Mouse (Mus musculus) testis, adult 2 months (tissue): ENCODE results near the gene Prkrip1. TPM values are rescaled to one million over a fixed set of nuclear protein-coding genes. Genes with fewer than 3 reads are reported as not detected.

Source experiments
- H3K27ac ChIP-seq: fragments of 200-500 bp; 2 replicates; pipeline ENCODE4 v1.5.1; 2012; ENCODE audit warnings: low read depth, low read length; ENCODE audit not compliant: control insufficient read depth, insufficient read depth
- H3K27me3 ChIP-seq: fragments of 200-500 bp; 2 replicates; pipeline ENCODE4 v1.6.1; 2012; ENCODE audit warnings: mild to moderate bottlenecking, low read length, moderate library complexity; ENCODE audit not compliant: control insufficient read depth, insufficient read depth
- H3K36me3 ChIP-seq: fragments of 200-500 bp; 2 replicates; pipeline ENCODE4 v1.6.1; 2012; ENCODE audit warnings: mild to moderate bottlenecking, low read length; ENCODE audit not compliant: control insufficient read depth, insufficient read depth
- H3K4me1 ChIP-seq: fragments of 200-500 bp; 2 replicates; pipeline ENCODE4 v1.6.1; 2012; ENCODE audit warnings: low read length; ENCODE audit not compliant: control insufficient read depth, insufficient read depth
- H3K4me3 ChIP-seq: fragments of 200-500 bp; 2 replicates; pipeline ENCODE4 v1.5.1; 2012; ENCODE audit warnings: low read depth, mild to moderate bottlenecking, low read length, moderate library complexity, mixed read lengths; ENCODE audit not compliant: control insufficient read depth
- CTCF ChIP-seq: fragments of 200-500 bp; IDR thresholded peaks from 2 replicates; pipeline ENCODE4 v1.5.1; 2012; ENCODE audit warnings: low read depth, mild to moderate bottlenecking, inconsistent platforms, low read length, moderate library complexity; ENCODE audit not compliant: control insufficient read depth, insufficient read depth, insufficient replicate concordance
- POLR2A ChIP-seq: fragments of 200-500 bp; IDR thresholded peaks from 2 replicates; pipeline ENCODE4 v1.6.1; 2012; ENCODE audit warnings: low read depth, mild to moderate bottlenecking, inconsistent platforms, low read length, moderate library complexity; ENCODE audit not compliant: control insufficient read depth
- polyA plus RNA-seq: library from polyadenylated mRNA; depleted of rRNA; stranded (reverse); fragments of >200 nt; gene quantifications from 2 replicates; pipeline ENCODE4 v1.2.3, GENCODE M21; 2012

The Prkrip1 gene
- polyA plus RNA-seq, 1 experiment, result 27.9 TPM

DNA sequence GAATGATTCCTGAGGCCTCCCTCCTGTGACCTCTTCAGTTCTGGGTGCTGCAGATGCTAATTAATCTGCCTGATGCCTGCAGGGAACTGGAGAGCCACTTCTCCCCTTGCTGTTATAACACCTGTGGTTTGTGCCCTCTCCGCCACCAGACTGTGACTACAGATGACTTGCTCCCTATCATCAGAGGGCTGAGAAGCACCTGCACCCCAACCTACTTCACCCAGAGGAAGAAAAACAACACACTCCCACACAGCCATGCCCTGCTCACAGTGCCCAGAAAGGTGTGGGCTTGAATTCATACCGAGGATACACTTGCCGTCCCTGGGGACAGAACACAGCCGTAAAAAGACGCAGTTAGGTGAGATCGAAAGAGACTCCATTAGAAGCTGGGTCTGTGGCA, 42.4 kb upstream of the Prkrip1 start:
- TF ChIP-seq CTCF (no peak), POLR2A (no peak)
- Histone ChIP-seq H3K36me3 (no peaks in the 10 kb centered on the region), H3K27me3 (no peaks in the 10 kb centered on the region), H3K4me3 (no peak overlapping the region), H3K4me1 (peaks cover 25% of the 10 kb centered on the region), H3K27ac (no peak overlapping the region)

DNA sequence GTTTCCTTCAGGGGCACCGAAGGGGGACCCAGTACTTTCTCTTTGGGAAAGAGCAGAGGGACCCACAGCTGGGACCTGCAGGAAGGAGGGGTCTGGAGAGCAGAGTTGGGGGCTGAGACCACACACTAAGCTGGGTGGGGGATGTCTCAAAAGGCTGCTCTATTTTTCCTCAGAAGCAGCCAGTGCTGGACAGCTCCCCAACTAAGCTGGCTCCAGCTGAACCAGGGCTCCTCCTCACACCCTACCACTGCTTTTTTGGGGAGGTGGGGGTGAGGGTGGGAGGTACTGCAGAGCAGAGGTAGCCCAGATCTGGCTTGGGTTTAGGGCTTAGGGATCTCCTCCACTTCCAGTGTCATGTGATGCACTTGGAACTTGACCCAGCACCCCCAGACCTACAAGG, 41.6 kb upstream of the Prkrip1 start:
- Histone ChIP-seq H3K36me3 (no peaks in the 10 kb centered on the region), H3K4me3 (no peak overlapping the region), H3K4me1 (peaks cover 19% of the 10 kb centered on the region), H3K27ac (no peak overlapping the region), H3K27me3 (no peaks in the 10 kb centered on the region)
- no peak for TF ChIP-seq POLR2A
- TF ChIP-seq CTCF, result no peak

DNA sequence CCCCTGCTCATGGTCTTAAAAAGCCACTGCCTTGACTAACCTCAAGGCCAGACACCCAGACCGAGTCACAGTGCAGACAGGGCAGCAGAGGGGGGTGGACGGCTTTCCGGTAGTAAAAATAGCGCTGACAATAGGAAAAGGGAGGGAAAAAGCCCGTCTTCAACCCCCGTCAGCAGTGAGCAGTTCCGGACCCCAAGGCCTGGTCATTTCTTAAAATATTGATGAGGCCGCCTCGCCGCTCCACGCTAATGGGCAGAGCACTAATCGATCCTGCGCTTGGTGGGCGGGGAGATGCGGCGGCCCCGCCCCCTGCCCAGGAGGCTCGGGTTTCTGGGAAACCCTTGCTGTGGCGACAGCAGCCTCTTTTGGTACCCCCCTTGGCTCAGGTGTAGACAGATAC, 38.8 kb upstream of the Prkrip1 start:
- TF ChIP-seq CTCF, result no peak
- TF ChIP-seq POLR2A, result no peak
- Histone ChIP-seq H3K27ac (no peak overlapping the region), H3K36me3 (no peaks in the 10 kb centered on the region), H3K4me3 (peak overlapping the region; percentile 40), H3K4me1 (peaks cover 2% of the 10 kb centered on the region), H3K27me3 (no peaks in the 10 kb centered on the region)

DNA sequence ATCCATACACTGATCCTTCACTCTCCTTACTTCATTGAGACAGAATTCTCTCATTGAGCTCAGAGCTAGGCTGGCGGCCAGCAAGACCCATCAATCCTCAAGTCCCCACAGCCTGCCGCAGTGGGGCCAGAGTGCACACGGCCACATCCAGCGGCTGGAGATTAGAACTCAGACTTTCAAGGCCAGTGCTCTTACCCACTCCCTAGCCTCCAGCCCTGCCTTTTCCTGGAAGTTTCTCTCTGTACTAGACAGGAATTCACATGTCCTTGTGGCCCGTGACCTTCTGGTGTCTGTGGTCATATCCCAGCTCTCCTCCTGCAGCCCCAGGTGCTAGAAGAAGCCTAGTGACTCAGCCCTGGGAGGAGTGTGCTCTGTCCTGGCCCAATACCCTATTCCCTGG, 37.8 kb upstream of the Prkrip1 start:
- TF ChIP-seq CTCF (no peak), POLR2A (no peak)
- Histone ChIP-seq H3K27ac (no peak overlapping the region), H3K36me3 (no peaks in the 10 kb centered on the region), H3K4me3 (no peak overlapping the region), H3K27me3 (no peaks in the 10 kb centered on the region), H3K4me1 (peaks cover 4% of the 10 kb centered on the region)

DNA sequence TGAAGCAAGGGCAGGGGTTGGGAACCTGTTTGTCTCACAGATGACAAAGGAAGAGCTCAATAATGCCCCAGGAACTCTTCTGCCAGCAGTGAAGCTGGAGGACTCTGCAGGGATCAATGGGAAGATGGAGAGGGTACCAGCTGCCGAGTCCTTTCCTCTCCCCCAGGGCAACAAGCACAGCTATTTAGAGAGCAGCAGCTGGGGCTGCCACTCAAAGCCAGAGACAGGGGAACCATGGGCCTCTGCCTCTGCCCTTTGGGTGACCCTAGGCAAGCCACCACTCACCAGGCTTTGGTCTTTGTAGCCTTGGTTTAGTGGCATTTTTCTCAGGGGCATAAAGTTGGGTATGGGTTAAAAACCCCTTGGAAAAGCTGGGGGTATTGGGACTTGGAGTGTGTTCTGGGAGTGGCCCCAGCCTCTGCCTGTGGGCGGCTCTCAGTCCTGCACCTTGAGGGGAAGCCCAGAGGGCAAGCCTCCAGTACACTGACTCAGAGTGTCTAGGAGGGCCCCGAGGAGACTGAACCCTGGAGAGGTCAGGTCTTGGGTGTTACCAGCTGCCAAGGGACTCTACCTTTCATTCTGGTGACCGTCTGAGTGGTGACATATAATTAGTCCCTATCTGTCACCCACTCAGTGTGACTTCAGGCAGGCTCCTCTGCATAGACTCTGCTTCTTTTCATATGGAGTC, 31.7 kb upstream of the Prkrip1 start:
- TF ChIP-seq POLR2A (no peak), CTCF (no peak)
- H3K4me1 ChIP-seq, result peaks cover 6% of the 10 kb centered on the region
- no peak overlapping the region for H3K4me3 ChIP-seq
- no peaks in the 10 kb centered on the region for H3K36me3 ChIP-seq
- H3K27me3 ChIP-seq, result no peaks in the 10 kb centered on the region
- H3K27ac ChIP-seq, result no peak overlapping the region

DNA sequence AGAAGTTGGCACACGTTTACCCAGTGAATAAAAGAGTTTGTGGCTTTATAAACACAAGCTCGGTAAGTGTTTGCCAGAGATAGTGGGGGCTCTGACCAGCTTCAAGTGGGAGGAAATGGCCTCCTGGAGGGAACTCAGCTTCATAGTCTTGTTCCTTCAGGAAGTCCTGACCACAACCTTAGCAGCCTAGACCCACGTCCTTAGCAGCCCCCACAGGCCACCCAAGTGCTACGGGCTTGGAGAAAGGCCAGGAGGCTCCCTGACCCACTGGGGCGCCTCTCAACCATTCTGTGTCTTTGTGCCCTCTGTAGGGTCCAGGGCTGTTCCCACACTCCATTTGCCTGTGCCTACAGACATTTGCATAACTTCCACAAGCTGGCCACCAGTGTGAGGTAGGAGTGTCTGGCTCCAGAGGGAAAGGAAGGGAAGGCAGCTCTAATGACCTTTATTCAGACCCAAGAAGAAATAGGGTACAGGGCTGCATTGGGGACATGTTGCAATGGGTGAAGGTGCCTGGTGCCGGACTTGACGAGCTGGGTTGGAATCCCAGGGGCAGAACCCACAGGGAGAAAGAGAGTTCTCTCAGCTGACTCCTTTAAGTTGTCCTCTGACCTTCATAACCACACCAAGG, 27.6 kb upstream of the Prkrip1 start:
- H3K4me3 ChIP-seq, result no peak overlapping the region
- no peaks in the 10 kb centered on the region for H3K27me3 ChIP-seq
- H3K4me1 ChIP-seq, result peaks cover 2% of the 10 kb centered on the region; the same call in 1 of the 2 replicates
- no peaks in the 10 kb centered on the region for H3K36me3 ChIP-seq
- H3K27ac ChIP-seq, result no peak overlapping the region
- TF ChIP-seq CTCF, result no peak
- no peak for TF ChIP-seq POLR2A

DNA sequence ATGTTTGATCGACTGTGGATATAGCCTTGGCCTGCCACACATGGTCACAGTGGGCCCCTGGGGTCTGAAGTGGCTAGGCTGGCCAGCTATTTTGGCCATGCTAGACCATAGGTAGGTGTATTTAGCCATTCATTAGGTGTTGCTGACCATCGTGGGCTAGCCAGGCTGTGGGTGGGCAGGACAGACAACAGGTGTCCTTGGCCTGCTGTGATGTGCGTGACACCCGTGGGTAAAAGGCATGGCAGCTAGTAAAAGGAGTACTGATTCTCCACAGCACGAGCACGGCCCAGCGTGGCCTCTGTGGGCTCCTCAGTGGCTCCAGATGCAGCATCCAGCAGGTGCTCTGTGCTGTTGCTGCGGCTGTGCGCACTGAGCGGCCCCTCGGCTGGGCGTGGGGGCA, 19.8 kb upstream of the Prkrip1 start:
- Histone ChIP-seq H3K27me3 (no peaks in the 10 kb centered on the region), H3K27ac (no peak overlapping the region), H3K36me3 (no peaks in the 10 kb centered on the region), H3K4me1 (no peaks in the 10 kb centered on the region; the same call in 1 of the 2 replicates), H3K4me3 (peak overlapping the region; percentile 53)
- no peak for TF ChIP-seq CTCF
- TF ChIP-seq POLR2A, result no peak
